Mouse (Mus musculus) liver, embryonic 14 days (tissue): ENCODE results near the gene Pigg. TPM values are rescaled to one million over a fixed set of nuclear protein-coding genes. Genes with fewer than 3 reads are reported as not detected.

Source experiments
- polyA plus RNA-seq: library from polyadenylated mRNA; depleted of rRNA; stranded (reverse); fragments of >200 nt; gene quantifications from 2 replicates; pipeline ENCODE4 v1.2.3, GENCODE M21; 2012; rRNA removed

The Pigg gene
- polyA plus RNA-seq: 2.6 and 2.7 TPM in 2 replicates

DNA sequence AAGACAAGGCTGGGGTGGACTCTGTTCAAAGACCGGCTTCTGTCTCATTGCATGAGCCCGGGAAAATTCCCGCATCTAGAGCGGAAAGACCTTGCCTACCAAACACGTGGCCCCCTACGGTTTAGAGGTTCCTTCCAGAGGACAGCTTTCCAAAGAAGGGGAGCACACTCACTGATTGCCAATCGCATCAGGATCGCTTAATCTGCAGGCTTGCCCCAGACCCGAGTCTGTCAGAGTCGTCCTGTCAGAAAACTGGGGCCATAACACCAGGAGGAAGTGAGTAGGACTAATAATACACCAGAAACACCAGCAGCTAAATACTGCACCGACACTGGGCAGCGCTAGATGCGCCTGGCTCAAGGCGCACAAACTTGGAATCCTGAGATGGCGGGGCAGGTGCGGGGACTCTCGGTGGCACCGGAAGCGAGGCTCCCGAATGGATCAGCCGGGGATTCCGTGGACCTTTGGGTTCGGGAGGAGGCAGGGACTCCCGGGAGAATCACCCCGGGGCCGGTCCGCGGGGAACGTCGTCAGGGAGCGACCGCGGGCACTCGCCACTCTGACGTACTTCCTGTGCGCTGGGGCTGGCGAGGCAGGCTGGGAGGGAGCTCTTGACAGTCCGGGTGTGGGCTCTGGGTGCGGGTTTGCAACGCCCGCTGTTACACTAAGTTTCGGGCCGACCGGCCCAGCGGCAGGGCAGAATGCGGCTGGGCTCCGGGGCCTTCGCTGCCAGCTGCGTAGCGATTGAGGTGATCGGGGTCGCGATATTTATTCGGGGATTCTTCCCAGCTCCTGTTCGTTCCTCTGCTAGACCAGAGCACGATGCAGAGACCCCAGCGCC lies at the start of gene Pigg:
TSS of gene Pigg (plus strand) at position 386 of the 841 bp plus-strand sequence.

GRCm38 (mm10) chr5:108268127-108269062 lies 44.0 kb upstream of the Pigg start, which contains the start of gene Dr1:
Dr1 (plus strand) TSS chr5:108268897.

GRCm38 (mm10) chr5:108367871-108368332 lies 55.5 kb downstream of the Pigg start, which contains the start of gene Gm42517:
Gm42517 (minus strand) TSS chr5:108367922.

GRCm38 (mm10) chr5:108388201-108388600 lies 75.8 kb downstream of the Pigg start, which contains the start of gene Pde6b:
Pde6b (plus strand) TSS chr5:108388391.

Other genes with a start within 250 kb of the Pigg start
- gene Mtf2, start 246.9 kb upstream of the Pigg start, polyA plus RNA-seq: 13.5 and 17.4 TPM in 2 replicates
- gene Tmed5, start 180.0 kb upstream of the Pigg start, polyA plus RNA-seq: 7.1 and 8.4 TPM in 2 replicates
- 1.6 TPM in 2 replicates for gene Ccdc18, start 179.7 kb upstream of the Pigg start, polyA plus RNA-seq
- 16.6 and 20.4 TPM in 2 replicates for gene Dr1, start 43.7 kb upstream of the Pigg start, polyA plus RNA-seq
- gene Gm42517, start 55.3 kb downstream of the Pigg start, polyA plus RNA-seq: 0.19 and 0.23 TPM in 2 replicates
- gene Pde6b, start 75.8 kb downstream of the Pigg start, polyA plus RNA-seq: not detected in 2 replicates
- 101 and 102 TPM in 2 replicates for gene Atp5k, start 121.8 kb downstream of the Pigg start, polyA plus RNA-seq
- 0.29 and 0.40 TPM in 2 replicates for gene Mfsd7a, start 136.3 kb downstream of the Pigg start, polyA plus RNA-seq
- 5.2 and 5.4 TPM in 2 replicates for gene Pcgf3, start 148.6 kb downstream of the Pigg start, polyA plus RNA-seq
- 0.01 TPM in 2 replicates for gene Cplx1, start 237.4 kb downstream of the Pigg start, polyA plus RNA-seq